Mouse (Mus musculus): ENCODE results near the gene Krtap3-3. TPM values are rescaled to one million over a fixed set of nuclear protein-coding genes. Genes with fewer than 3 reads are reported as not detected.

The Krtap3-3 gene
- total RNA-seq, 2 experiments from 2014 or later = not detected

Other genes starting within 250 kb of the Krtap3-3 start
- not detected for gene Krt25, start 227.9 kb downstream of the Krtap3-3 start, total RNA-seq (2021)
- gene Krt26, start 212.9 kb downstream of the Krtap3-3 start, total RNA-seq (2021) = not detected
- gene Krt27, start 199.8 kb downstream of the Krtap3-3 start, total RNA-seq (2021) = not detected
- under 1 TPM in 1 of 2 experiments, not detected in 1; 0.25 TPM for gene Krt28, start 176.0 kb downstream of the Krtap3-3 start, total RNA-seq (2021)
- 1 to 10 TPM; 4.9 to 9.9 TPM for gene Krt10, start 161.5 kb downstream of the Krtap3-3 start, total RNA-seq (2021)
- not detected for gene Krt12, start 128.6 kb downstream of the Krtap3-3 start, total RNA-seq (2021)
- gene Krt20, start 112.7 kb downstream of the Krtap3-3 start, total RNA-seq (2021) = 1 to 10 TPM; 2.4 to 2.7 TPM
- 1 to 10 TPM in 1 of 2 experiments, under 1 TPM in 1; 0.62 to 3.1 TPM for gene Krt23, start 57.7 kb downstream of the Krtap3-3 start, total RNA-seq (2021)
- not detected for gene Krt39, start 29.5 kb downstream of the Krtap3-3 start, total RNA-seq (2021)
- gene Krt40, start 7.7 kb downstream of the Krtap3-3 start, total RNA-seq (2021) = not detected
- not detected for gene Krtap3-2, start 6.0 kb upstream of the Krtap3-3 start, total RNA-seq (2021)
- not detected for gene Gm11939, start 8.6 kb upstream of the Krtap3-3 start, total RNA-seq (2021)
- gene Krtap3-1, start 15.8 kb upstream of the Krtap3-3 start, total RNA-seq (2021) = not detected
- not detected for gene Krtap1-5, start 30.2 kb upstream of the Krtap3-3 start, total RNA-seq (2021)
- gene Krtap1-4, start 32.8 kb upstream of the Krtap3-3 start, total RNA-seq (2021) = not detected
- not detected for gene Krtap1-3, start 40.5 kb upstream of the Krtap3-3 start, total RNA-seq (2021)
- not detected for gene Krtap9-3, start 47.2 kb upstream of the Krtap3-3 start, total RNA-seq (2021)
- not detected for gene Gm11938, start 52.4 kb upstream of the Krtap3-3 start, total RNA-seq (2021)
- gene Gm11937, start 59.3 kb upstream of the Krtap3-3 start, total RNA-seq (2021) = not detected
- gene Krtap2-4, start 64.0 kb upstream of the Krtap3-3 start, total RNA-seq (2021) = not detected
- gene Gm11562, start 69.6 kb upstream of the Krtap3-3 start, total RNA-seq (2021) = not detected
- gene Krtap4-1, start 77.4 kb upstream of the Krtap3-3 start, total RNA-seq (2021) = not detected
- gene Krtap4-2, start 84.2 kb upstream of the Krtap3-3 start, total RNA-seq (2021) = not detected
- gene Krtap4-7, start 93.2 kb upstream of the Krtap3-3 start, total RNA-seq (2021) = not detected
- not detected for gene Gm11555, start 99.4 kb upstream of the Krtap3-3 start, total RNA-seq (2021)
- gene Gm11563, start 108.1 kb upstream of the Krtap3-3 start, total RNA-seq (2021) = not detected
- gene Krtap4-6, start 115.1 kb upstream of the Krtap3-3 start, total RNA-seq (2021) = not detected
- gene Gm14190, start 139.9 kb upstream of the Krtap3-3 start, total RNA-seq (2021) = not detected
- not detected for gene Gm14180, start 183.4 kb upstream of the Krtap3-3 start, total RNA-seq (2021)
- not detected for gene Gm11595, start 222.0 kb upstream of the Krtap3-3 start, total RNA-seq (2021)
- not detected for gene Krtap4-8, start 229.8 kb upstream of the Krtap3-3 start, total RNA-seq (2021)
- gene Krtap4-9, start 234.3 kb upstream of the Krtap3-3 start, total RNA-seq (2021) = not detected
- gene Gm11596, start 242.6 kb upstream of the Krtap3-3 start, total RNA-seq (2021) = not detected
- gene Gm11569, start 248.1 kb upstream of the Krtap3-3 start, total RNA-seq (2021) = not detected

All from adrenal gland, postnatal 4 days (tissue).